Mouse (Mus musculus): ENCODE data around the gene Med31.

The Med31 gene

DNA sequence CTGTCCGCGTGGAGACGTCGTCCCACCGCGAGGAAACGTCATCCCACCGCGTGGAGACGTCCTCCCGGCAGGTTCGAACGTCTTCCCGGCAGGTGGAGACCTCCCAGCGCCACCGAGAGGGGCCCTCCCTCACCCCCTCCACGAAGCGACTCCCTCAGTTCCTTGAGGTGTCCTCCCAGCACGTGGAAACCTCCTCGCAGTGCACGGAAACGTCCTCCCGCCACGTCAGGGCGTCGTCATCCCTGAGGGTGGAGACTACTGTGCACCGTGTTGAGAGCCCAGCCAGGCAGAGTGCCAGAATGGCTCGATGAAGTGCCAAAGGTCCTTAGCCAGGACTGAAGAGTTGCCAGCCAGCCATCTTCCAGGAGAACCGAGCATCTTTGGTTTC, at the start of gene Med31:
Med31 (minus strand) TSS at position 183 of the 388 bp plus-strand sequence.
- DNase-seq (ENCODE audit: low spot score): peak; percentile 67

DNA sequence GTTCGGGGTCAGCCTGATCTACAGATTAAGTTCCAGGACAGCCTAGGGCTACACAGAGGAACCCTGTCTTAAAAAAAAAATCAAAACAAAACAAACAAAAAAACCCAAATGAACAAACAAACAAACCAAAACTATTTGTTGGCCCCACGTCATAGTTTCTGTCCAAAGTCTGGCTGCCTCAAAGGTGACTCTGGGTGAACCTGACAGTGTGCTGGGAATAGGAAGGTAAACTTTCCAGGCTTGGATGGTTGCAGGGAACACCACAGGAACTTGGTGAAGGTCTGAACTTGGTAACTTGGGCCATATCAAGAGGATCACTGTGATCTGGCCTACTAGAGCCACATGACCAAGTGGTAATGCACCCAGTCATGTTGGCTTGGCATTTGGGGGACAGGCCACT, 41.0 kb upstream of the Med31 start:
- DNase-seq (ENCODE audit: low spot score): no peak

DNA sequence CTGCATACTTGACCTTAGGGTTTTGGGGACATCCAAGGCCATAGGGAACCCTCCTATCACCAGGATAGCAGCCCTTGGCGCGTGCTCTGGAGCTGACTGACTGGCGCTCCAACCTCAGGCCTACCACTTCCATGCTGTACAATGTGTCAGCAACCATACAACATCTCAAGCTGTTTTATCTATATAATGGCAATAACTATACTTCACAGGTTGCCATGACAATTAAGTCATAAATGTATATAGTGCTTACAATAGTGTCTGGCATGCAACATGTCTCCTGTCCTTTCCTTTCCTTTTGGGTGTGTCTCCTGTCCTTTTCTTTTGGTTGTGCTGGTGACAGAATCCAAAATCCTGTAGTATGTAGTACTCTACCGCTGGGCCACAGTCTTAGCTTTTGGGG, 40.2 kb upstream of the Med31 start:
- DNase-seq (ENCODE audit: low spot score): no peak

DNA sequence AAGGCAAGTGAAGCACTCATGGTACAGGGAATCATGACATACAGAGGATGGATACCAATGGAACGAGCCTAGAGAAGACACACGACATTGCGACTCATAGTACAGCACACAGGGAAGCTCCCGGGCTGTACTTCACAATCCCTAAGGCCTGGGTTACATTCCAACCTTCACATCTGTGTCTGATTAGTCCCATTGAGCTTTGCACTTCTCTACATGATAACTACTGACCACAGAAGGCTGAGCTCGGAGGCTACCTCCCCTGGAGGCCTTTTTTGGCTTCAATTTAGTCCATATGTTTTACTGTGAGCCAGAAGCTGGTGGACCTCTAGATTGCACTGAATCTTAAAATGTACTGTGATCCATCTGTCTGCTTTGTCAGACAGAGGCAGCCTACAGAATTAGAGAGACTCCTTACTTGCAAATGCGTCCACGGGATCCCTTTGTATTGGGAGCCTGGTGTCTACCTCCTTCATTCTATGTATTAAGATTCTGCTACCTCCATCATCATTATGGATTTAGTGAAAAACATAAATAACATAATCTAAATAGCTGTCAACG, 29.9 kb upstream of the Med31 start:
- no peak for DNase-seq (ENCODE audit: low spot score)

DNA sequence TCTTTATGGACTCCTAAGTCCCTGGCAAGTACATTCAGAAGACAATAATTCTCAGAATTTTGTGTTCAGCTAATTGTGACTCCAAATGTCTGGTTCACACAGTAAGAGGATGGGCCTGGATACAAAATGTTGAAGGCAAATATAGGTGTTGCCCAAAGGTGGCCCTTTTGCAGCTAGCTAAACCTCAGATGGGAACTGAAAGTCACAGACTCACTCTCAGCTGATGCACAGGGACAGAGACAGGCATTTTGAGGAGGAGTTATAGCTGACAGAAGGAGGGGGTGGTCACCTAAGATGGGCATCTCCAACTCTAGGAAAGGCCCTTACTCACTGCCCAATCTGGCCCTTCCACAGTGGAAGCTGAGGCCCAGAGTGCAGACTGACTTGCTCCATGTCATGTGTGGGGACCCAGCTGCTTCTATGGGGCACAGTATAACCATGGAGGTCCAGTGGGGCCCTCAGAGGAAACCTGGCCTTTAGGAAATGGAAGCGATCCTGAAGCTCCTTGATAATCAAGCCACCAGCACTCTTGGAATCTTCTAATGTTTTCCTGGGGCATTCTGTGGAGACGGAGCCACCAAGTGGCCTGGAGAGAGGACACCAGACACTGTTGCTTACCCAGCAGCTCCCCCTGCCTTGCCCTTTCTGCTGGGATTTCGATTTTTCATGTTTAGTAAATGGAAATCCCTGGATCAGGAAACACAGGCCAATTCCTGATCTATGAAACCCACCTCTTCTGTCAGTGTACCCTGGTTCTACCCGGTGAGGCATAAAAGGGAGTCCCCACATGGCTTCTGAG, 24.9 kb upstream of the Med31 start:
- DNase-seq (ENCODE audit: low spot score): no peak

DNA sequence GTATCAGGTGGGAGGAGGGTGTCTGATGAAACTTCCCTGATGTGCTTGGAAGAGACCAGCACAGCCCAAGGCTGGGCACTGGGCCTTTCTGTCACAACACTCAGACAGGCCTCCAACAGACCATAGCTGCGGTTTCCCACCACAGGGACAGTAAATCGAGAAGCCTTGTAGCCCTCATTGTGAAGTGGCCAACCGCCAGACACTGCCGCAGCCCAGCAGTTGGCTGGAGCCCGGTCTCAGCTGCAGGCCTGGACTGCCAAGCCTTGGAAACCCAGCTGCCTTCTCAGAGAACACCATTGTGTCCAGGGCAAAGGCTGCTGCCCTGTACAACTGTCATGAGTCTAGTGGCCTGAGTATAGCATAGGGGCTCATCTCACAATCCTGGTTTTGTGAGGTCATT, 18.6 kb upstream of the Med31 start:
- no peak for DNase-seq (ENCODE audit: low spot score)

DNA sequence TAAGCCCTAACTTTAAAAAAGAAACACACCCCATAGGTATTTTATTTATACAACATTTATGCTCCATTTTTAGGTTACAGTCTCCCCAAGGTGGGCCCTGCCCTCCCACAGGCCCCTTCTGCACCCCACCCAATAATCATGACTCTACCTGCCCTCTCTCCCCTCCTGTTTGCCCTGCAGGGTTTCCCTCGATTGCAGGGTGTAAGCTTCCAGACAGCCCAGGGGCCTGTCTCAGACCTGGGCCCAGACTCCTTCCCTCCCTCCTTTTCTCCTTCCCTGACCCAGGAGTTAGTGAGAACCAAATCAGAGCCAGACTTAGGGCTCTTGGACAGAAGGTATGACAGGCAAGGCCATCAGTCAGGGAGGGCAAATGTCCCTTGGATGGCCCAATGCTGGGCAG, 17.6 kb upstream of the Med31 start:
- DNase-seq (ENCODE audit: low spot score): no peak

DNA sequence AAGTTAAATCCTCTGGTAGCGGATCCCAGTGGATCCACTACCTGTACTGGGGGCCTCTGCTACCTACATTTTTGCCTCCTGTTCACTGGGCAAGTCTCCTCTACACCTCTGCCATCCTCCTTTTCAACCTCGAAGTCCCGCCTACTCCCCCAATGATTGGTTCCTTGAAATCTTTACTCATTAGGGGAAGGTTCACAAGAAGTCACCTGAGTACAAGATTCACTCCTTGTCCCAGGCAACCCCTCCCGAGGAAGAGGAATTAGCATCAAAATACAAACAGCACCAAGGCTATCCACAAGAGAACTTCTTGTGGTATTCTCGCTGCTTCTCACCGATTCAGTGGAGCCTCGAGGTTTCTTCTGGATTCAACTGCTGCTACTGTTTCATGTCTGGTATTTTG, 16.7 kb upstream of the Med31 start:
- no peak for DNase-seq (ENCODE audit: low spot score)

DNA sequence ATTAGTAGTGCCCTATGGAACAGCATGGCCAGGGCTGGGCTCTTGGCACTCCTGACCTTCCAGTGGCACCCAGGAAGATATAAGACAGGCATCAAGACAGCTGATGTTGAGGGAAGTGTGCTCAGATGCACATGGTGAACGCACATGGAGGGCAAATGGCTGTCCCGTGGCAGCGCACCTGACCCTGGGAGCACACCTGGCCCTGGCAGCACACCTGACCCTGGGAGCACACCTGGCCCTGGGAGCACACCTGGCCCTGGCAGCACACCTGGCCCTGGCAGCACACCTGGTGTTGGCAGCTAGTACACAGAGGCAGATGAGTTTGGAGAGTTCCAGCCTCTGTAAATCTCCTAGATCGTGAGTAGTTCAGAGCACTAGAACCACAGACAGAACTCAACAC, 13.1 kb upstream of the Med31 start:
- no peak for DNase-seq (ENCODE audit: low spot score)

DNA sequence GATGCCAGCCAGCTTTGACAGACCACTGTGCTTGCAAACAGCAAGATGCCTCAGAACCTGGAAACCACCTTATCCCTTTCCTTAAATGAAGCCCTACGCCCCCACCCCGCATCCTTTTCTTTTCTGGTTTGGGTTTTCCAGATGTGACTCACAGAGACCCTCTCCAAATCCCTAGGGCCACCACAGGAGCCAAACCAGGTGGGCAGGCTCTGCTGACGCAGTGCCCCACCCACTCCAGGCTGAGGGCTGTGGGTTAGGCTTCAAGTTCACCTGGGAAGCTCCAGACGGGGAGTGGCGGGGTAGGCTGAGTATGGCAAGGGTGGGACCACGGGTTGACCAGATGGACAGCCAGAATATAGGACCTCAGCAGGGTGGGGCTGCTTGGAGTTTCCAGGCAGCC, 11.5 kb upstream of the Med31 start:
- DNase-seq (ENCODE audit: low spot score): no peak

DNA sequence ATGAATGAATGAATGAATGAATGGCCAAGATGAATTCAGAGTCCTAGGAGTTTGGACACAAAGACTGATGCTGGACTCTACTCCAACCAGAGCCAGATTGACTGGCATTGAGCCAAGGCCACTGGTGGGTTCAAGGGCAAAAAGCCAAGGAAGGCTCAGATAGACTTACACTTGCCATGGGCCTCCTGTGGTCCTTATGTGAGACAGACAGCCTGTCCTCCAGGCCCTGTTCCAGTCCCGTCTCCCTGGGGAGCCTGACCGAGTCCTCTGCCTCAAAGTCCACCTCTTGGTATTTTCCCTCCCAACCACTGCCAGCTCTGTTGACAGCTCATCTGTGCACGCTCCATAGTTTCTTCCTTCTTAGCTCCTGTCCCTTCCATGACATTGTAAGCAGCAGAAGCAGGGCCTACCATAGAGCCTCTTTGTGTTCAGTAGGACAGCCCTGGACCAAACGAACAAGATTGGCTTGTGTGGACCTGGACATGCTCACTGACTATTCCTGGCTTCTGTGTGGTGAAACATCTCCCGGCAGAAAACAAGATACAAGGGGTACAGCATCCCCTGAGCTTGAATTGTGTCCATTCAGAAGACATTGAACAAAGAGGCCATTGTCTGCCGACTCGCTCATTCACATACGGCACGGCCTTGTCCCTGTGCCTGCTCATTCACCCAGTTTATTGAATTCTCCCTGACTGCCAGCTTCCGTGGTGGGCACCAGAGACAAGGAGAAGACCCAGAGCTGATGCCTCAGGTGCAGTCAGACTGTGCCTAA, 10.8 kb upstream of the Med31 start:
- no peak for DNase-seq (ENCODE audit: low spot score)

DNA sequence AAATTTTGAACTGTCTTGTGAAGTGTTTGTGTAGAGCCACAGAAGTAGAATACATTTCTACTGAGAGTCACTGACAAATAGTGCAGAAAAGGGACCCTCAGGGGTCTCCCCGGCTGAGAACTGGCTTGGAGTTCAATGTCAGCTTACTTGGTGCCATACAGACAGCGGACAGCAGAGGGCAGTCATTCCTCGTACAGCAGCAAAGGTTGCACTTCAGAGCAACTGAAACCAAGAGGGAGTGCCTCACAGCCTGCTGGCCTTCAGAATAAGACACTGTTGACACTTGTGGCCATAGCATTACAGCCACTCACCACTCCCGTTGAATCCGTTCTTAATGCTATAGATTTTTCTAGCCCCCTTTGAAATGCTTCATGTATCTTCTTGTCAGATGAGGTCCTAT, 9.5 kb upstream of the Med31 start:
- DNase-seq (ENCODE audit: low spot score): peak; percentile 67

DNA sequence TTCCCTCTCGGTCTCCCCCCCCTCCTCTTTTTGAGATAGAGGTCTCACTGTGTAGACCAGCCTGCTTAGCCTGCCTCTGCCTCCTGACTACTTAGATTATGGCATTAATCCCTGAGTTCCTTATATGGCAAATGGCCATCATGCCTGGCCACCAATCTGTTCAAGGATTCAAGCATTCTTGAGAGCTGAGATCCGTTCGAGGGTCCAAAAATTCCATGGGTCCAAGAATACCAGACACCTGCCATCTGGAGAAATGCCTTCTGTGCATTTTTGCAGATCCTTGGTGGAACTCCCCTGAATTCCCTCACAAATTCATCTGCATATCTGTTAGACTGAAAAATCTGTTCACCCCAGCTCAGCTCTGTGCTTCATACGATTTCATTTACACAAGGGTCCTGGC, 8.0 kb upstream of the Med31 start:
- no peak for DNase-seq (ENCODE audit: low spot score)

DNA sequence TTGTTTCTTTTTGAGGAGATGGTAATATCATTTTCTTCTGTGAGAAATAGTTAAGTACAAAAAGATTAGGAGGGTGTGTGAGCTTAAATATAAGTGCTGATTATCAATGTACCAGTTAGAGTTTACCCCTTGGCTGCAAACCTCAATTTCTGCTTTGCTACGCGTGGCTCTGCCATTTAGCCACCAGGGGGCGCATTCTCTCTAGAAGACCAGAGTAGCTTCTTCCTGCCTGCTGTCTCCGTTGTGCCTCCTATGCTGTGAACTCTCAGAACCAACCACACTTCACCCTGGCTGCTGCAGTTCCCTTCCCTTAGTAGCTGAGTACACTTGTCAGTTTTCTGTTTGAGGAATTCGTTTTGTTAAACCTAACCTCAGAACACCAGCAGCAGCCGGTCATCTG, 5.9 kb upstream of the Med31 start:
- DNase-seq (ENCODE audit: low spot score): peak; percentile 58

DNA sequence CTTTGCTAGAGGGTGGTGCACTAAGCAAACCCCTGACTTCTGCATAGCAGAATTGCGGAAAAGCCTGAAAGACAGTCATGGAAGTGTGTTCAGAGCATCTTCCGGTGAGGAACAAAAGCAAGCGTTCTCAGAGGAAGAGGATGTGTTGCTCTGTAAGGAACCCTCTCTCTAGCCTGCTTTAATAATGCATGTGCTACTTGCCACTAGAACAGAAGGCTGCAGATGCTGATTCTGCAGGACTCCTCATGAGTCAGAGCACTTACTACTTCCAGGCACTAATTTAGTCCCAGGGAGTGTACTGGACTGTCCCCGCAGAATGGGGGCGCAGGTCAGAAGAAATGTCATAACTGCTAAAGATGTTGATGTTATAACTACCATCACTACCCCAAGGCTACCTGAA, 1.7 kb upstream of the Med31 start:
- DNase-seq (ENCODE audit: low spot score): no peak

DNA sequence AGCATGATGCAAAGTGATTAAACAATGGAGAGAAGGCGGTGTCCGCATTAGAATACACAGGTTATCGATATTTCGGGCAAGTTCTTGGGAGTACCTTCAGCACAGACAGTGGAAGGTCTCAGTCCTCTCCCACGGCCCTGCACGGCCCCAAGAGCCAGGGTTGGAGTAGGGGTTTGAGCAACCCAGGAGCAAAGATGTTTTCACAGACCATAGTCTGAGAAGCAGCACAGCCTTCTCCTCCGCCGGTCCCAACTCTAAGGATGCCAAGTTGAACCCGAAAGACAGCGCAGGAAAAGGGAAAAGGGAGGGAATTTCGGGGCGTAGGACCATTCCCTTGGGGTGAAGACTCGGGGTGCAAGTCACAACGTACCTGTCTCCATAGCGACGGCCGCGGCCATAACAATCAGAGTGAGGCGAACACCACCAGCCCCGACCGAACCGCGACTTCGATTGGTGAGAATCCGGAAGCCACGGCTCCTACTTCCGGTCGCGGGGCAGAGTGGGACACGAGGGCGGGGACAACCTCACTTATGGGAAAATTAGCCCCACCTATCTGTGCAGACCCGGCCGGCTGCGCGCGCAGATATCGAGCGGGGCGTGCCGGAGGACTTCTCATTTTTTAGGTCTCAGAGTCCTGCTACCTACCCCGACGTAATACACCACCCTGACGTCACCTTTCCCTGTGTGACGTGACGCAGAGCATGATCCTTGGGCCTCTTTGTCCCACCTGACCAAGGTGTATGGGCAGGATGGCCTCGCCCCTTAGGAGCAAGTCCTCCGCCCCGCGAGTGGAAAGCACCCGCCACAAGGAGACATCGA, 592 bp downstream of the Med31 start:
- peak; percentile 87 for DNase-seq (ENCODE audit: low spot score)

DNA sequence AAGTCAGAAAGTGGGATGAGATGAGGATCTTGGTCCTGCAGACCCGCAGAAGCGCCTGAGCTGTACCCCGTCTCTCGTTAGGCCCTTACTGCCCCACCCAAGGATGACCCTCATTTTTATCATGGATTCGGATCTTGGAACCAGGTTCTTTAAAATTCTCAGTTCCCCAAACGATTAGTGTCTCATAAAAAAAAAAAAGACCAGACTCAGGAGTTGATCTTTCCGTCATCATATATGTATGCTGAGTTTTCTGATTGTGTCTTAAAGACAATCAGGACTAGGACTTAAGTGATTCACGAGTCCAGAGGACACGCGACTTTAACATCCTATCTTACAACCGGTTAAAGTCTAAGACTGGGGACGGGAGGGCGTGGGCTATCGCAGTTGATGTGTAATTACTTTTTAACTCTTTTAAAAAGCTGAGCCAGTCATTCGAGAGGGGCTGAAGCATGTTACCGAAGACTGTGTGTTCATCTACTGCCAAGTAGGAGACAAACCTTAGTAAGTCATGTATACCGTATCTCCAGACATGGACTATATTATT, 7.5 kb downstream of the Med31 start:
- DNase-seq (ENCODE audit: low spot score): no peak

DNA sequence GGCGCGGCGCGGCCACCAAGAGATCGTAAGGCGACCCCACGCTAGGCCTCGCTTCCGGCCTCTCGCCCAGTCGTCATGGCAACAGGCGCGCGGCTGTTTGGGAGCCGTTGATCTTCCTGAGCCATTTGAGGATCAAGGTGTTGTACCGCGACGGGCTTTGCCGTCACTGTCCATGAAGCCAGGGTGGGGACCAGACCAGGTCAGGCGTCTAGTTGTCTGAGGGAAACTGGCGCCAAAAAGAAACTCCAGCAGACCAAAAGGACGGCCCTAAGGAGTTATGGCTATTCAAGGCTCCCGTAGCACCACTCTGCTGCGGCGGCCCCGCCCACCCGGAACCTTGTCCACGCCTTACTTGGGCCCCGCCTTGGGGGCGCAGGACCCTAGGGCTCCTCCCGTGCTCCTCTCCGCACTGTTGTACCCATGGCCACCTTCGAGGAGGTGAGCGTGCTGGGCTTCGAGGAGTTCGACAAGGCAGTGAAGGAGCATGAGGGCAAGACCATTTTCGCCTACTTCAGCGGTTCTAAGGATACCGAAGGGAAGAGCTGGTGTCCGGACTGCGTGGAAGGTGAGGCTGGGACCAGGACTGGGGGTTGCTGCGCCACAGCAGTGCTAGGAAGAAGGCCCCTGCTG, 8.1 kb downstream of the Med31 start, which contains the start of the genes 4933427D14Rik and Txndc17:
4933427D14Rik (minus strand) TSS at position 256 of the 630 bp plus-strand sequence.
Txndc17 (plus strand) TSS at position 344 of the 630 bp plus-strand sequence.
- peak; percentile 80 for DNase-seq (ENCODE audit: low spot score)

DNA sequence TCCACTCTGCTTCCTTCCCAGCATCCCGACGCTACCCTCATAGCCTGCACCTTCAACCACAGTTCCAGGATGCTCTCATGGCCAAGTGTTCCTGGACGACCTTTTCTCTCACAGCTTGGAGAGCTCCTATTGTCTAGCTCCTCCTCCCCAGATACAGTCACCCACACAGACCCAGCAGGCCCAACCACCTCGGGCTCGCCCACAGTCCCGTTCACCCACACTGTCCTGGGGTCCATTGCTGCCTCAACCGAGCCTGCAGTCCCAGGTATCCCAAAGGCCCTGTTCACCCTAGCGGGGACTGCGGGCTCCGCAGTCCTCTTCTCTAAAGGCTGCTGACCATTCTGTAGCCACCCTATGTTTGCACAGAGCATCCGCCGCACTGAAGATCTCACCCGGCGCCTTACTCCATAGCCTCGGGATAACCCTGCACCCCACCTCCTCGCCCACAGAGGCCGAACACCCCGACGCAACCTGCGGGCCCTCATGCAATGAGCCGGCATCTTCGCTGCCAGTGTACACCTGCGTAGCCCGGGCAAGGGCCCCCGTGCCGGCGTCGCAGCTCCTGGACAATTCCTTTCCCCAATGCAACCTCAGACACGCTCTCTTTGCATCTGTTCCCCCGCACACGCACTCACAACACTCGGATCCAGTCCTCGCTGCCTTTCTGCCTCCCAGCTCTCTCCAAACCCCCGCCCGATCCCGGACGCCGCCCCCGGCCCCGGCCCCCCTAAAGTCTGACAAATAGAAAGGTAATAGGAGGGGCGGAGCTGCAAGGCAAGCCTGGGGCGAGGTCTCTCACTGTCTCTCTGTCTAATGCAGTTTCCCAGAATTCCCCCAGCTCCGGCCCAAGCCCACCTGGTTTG, 8.8 kb downstream of the Med31 start, which contains the start of gene Gm43951:
Gm43951 (minus strand) TSS at position 500 of the 863 bp plus-strand sequence.
- peak; percentile 15 for DNase-seq (ENCODE audit: low spot score)

DNA sequence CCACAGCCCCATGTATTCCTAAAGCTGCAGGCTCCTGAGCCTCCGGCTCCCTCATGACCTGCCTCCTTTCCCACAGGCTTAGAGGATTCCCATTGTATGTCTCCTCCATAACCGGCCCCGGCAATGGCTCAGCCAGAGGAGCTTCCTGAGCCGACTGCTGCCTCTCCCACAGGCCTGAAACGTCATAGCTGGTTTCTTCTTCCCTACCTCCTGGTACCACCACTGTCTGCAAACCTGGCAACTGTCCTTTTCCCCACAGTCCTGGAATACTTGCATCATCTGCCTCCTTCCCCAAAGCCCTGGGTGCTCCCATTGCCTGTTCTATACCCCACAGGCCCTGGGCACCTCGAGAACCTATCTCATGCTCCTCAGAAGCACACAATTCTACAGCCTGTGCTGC, 10.1 kb downstream of the Med31 start:
- no peak for DNase-seq (ENCODE audit: low spot score)
